Mouse (Mus musculus): ENCODE measurements around the gene Usp21.
"Not testable (repeated sequence)": the region's sequence is repeated elsewhere in the genome, so short reads cannot be mapped to it uniquely, and the experiment has no call there.

The Usp21 gene

DNA sequence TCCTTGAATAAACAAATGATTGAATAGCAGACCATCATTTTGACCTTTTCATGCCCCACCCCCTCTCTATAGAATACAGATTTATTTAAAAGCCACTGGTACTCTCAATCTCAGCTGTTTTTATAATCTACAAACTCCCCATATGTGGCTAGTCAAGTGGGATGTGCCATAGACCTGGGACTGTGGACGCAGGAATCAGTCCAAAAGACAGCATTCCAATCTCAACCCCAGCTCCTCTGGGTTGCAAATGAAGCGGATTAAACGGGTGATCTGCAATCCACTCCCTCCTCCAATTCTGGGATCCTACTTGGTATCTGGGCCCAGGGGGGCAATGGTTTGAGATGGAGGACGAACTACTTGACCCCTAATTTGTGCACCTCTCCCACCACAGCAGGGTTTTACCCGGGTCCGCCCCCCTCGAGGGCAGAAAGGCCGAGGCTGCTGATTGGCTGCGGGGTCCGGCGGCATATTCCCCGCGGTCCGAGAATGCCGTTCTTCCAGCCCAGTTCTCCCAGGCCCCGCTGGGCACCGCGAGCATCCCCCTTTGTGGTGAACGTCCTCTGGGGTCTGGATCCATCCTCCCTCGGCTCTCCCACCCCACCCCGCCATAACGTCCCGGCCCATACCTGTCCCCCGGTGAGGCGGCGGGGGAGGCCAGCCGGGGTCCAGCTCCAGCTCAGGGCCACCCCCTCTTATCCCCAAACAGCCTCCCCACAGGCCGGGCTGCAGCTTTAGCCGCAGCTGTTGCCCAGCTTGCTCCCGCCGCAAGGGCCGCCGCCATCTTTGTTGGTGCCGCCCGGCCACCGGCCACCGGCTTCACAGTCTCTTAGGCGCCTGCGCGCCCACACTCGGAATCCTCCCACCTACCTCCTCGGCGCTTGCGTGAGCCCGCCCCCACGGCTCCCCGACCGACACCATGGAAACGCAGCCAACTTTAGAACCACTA is at the start of gene Usp21:
Usp21 (minus strand) TSS at position 856 of the 946 bp plus-strand sequence.
- DNase-seq (ENCODE audit: low read depth, low spot score), result peak; percentile 94

- peak; percentile 85 for DNase-seq (ENCODE audit: low read depth, low spot score)
Observed at GRCm38 (mm10) chr1:171330216-171330560, 42.4 kb upstream of the Usp21 start.

DNA sequence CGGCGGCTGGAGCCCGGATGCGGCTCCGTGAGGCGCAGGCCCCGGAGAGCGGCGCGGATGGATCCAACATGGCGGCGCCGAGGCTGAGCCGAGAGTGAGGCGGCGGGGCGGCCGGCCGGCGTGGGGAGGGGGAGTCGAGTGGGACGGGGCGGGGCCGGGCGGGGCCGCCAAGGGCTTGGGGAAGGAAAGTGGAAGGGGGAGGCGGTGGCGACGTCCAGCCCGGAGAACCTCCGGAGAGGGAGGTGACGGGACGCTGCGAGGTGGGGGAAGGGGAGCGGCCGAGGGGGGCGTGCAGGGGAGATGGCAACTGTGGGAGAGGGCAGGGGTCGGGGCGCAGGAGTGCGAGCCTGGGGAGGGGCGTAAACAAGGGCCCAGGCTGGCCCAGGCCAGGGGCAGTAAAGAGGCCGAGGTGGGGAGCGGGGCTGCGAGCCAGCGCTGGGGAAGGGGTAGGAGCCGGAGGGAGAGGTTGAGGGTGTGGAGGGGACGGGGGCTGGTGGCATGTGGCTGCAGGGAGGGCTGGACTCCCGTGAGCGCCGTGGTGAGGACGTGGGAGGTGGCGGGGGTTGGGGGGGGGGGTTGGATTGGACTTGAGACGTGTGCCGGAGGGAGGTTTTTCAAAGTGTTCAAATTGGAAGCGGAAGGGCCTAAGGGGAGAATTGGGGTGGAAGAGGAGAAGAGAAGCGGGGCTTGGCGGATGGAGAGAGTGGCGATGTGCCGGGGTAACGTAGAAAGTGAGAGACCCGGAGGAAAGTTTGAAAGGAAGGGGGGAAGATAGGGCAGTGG is 41.8 kb upstream of the Usp21 start:
- peak; percentile 91 for DNase-seq (ENCODE audit: low read depth, low spot score)

DNA sequence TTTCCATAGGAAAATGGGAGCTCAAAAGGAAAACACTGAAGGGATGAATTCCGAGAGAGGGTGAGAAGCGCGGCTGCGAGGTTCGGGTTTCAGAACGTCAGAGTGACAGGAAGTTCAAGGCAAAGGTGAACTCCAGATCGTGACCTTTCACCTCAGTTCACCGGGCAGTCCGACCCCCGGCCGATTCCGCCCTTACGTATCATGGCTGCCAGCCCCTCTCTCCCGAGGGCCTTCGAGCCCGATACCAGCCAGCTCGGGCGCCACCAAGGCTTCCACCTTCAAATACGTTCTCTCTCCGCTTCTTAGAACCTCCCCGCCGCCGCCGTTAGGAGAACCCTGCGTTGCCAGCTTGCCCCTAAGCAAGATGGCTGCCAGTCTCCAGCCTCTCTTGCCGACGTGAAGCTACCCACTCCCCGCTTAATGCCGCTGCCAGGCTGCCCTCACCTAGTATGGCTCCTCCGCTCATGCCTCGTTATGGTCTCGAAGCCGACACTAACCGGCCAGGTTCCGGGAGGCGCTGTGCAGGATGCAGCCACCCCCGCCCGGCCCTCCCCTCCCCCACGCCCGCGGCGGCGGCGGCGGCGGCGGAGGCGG is 41.1 kb upstream of the Usp21 start, which contains the start of gene Dedd:
Dedd (plus strand) TSS at position 307 of the 594 bp plus-strand sequence.
- peak; percentile 93 for DNase-seq (ENCODE audit: low read depth, low spot score)

GRCm38 (mm10) chr1:171328244-171328643 is 40.5 kb upstream of the Usp21 start:
- DNase-seq (ENCODE audit: low read depth, low spot score), result no peak

- DNase-seq (ENCODE audit: low read depth, low spot score), result not testable (repeated sequence)
Observed at GRCm38 (mm10) chr1:171326588-171326987, 38.8 kb upstream of the Usp21 start.

GRCm38 (mm10) chr1:171325571-171325970 is 37.8 kb upstream of the Usp21 start:
- DNase-seq (ENCODE audit: low read depth, low spot score), result peak; percentile 31

GRCm38 (mm10) chr1:171322012-171322411 is 34.2 kb upstream of the Usp21 start:
- peak; percentile 49 for DNase-seq (ENCODE audit: low read depth, low spot score)

DNA sequence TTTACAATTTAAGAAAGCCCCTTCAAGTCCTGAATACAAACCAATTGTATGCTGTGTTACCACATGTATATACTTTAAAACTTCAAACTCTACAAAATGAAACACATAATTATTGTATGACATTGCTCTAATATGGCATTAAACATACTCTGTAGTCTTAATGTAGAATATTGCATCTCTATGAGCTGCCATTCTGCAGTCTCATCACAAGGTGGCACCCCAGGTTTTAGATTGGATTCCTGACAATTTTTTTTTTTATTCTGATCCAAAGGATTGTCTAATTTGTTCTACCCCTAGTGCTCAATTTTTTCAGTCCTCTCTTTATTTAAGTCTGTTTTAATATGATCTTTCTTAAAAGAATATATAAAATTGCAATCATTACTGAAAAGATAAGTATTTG is 33.6 kb upstream of the Usp21 start:
- DNase-seq (ENCODE audit: low read depth, low spot score), result peak; percentile 48

DNA sequence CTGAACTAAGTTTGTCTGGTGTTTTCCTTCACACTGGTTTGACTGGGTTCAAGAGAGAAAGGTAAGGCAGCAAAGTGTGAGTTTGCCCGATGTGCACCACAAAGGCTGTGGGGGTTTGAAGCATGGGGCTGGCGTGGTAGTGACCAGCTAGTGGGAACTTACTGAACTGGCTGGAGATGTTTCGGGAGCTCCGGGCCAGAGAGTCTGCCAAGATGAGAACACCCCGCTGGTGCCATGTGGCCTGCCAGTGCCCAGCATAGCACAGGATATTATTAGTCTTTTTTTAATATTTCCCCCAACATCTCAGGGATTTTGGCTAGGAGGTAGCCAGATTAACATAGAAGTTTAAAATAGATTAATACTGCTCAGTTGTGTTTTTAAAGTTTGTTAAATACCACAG is 32.4 kb upstream of the Usp21 start:
- DNase-seq (ENCODE audit: low read depth, low spot score), result no peak

- DNase-seq (ENCODE audit: low read depth, low spot score), result peak; percentile 97
Observed at GRCm38 (mm10) chr1:171319748-171320147, 32.0 kb upstream of the Usp21 start.

DNA sequence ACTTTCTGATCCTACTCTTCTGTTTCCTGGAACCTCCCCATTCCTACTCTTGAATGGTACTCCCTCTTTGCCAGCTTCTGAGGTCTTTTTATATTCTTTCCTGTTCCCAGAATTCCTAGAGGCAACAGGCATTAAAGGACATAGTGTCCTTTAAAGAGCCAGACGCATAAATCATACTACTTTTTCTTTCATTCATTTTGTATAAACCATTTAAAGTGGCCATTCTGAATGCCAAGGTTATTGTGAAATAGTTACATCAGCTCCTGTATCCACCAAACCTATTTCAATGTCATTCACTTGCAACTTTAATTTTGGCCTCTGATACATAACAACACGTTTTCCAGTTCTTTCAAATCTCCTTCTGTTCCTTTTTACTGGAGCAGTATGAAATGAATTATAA is 21.5 kb upstream of the Usp21 start:
- no peak for DNase-seq (ENCODE audit: low read depth, low spot score)

DNA sequence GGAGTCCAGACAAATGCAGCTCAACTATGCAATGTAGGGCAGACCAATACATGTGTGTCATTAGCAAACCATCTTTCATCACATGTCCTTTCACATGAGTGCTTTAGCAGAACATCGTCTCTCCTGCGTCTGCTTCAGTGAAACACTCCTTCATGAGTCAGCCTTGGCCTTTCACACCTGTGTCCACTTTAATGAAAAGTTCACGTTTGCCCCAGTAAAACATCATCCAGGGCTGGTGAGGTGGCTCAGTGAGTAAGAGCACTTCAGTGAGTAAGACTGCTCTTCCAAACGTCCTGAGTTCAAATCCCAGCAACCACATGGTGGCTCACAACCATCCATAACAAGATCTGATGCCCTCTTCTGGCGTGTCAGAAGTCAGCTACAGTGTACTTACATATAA is 18.4 kb upstream of the Usp21 start:
- DNase-seq (ENCODE audit: low read depth, low spot score), result not testable (repeated sequence)

DNA sequence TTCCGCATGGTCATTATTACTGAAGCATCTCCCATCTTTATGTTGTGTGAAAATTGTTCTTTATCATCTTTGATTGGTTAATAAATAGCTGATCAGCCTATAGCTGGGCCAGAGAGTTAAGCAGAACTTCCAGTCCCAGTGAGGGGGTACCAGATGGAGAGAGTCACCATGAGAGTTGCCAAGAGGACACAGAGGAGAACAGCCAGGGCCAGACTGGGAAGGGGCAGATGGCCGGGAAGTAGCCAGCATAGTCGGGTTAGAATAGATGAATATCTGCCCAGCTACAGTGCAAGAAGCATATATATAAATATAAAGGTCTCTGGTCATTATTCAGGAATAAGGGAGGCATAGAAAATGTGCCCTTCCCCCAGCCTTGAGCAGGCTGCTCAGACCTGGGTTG is 10.4 kb upstream of the Usp21 start:
- no peak for DNase-seq (ENCODE audit: low read depth, low spot score)

GRCm38 (mm10) chr1:171295063-171295402 is 7.2 kb upstream of the Usp21 start:
- DNase-seq (ENCODE audit: low read depth, low spot score), result no peak

DNA sequence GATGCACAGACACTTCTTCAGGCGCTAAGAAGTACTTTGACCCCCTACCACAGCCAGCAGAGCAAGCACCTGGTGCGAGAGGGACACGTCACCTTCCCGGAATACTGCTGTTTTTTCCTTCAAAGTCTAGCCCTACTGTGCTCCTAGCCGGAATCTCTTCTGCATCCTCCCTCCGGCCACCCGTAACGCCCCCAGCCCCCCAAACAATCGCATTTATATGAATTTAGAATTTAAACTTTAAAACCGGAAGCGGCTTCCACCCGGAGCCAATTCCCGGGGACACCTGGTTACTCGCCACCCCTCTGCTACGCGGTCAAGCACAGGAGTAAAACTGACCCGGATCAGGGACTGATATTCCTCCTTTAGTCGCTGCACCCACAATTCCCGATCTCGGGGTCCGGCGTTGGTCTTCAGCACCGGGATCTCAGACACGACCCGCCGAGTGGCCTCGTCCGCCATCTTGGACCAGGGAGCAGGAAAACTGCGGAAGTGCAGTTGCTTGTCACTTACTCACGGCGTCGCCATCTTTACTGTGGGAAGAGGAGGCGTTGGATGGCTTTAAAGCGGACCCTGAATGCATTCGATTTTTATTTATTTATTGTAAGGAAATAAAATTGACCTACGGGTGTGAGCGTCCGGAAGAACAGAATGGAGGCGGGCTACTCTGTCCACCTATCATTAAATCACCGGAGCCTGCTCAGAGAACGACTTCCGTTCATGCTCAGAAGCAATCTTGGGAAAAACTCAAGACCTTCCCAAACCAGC is 6.7 kb upstream of the Usp21 start, which contains the start of gene Ufc1:
Ufc1 (minus strand) TSS at position 727 of the 765 bp plus-strand sequence.
- peak; percentile 91 for DNase-seq (ENCODE audit: low read depth, low spot score)

- peak; percentile 28 for DNase-seq (ENCODE audit: low read depth, low spot score)
Observed at GRCm38 (mm10) chr1:171293906-171294297, 6.1 kb upstream of the Usp21 start.

GRCm38 (mm10) chr1:171293351-171293750 is 5.6 kb upstream of the Usp21 start:
- no peak for DNase-seq (ENCODE audit: low read depth, low spot score)

- DNase-seq (ENCODE audit: low read depth, low spot score), result no peak
Observed at GRCm38 (mm10) chr1:171288328-171288727, 537 bp upstream of the Usp21 start.

GRCm38 (mm10) chr1:171286517-171286916 is 1.3 kb downstream of the Usp21 start:
- no peak for DNase-seq (ENCODE audit: low read depth, low spot score)
